10 mouse cellular contexts compared by ENCODE assay signal in genomic region chr1:121527600-121528398, GRCm38 (mm10). TPM values are rescaled to one million over a fixed set of nuclear protein-coding genes. Genes with fewer than 3 reads are reported as not detected.
A peak's percentile ranks its signal among the peaks of the same experiment; 100 is the strongest.
DNase-seq lines count a peak whose midpoint lies in the region; ATAC-seq lines count a peak whose summit lies in the region.
"Had no signal": no experiment of that assay in that cellular context is flagged by ENCODE, and none has a peak within 500 bp of the region (broad histone marks: within the 10 kb centered on the region; RNA-seq: fewer than 3 reads in every experiment).

No protein-coding gene starts in this region.

- 11% methylated on average over 55 of the region's 55 CpGs for WGBS in heart, embryonic 12.5 days
- 15% methylated on average over 55 of the region's 55 CpGs for WGBS in forebrain, embryonic 12.5 days
- WGBS in liver, embryonic 13.5 days (ENCODE audit: insufficient replicate concordance) = 15% methylated on average over 55 of the region's 55 CpGs

- no peaks in the 10 kb centered on the region for H3K9me3 ChIP-seq in heart, embryonic 12.5 days (replicated peaks)
- H3K9me3 ChIP-seq in forebrain, embryonic 12.5 days = no peaks in the 10 kb centered on the region
- no peaks in the 10 kb centered on the region for H3K9me3 ChIP-seq in liver, embryonic 13.5 days (replicated peaks)

- H3K4me1 ChIP-seq in heart, embryonic 12.5 days (replicated peaks) = peaks cover 14% of the 10 kb centered on the region
- H3K4me1 ChIP-seq in forebrain, embryonic 12.5 days = peaks cover 16% of the 10 kb centered on the region
- H3K4me1 ChIP-seq in liver, embryonic 13.5 days (replicated peaks) = no peaks in the 10 kb centered on the region

- H3K4me3 ChIP-seq in heart, embryonic 12.5 days = peak overlapping the region; percentile 41
- peak overlapping the region; percentile 37 for H3K4me3 ChIP-seq in forebrain, embryonic 12.5 days (replicated peaks)
- H3K4me3 ChIP-seq in liver, embryonic 13.5 days (replicated peaks) = no peak overlapping the region; the same call in 1 of the 2 replicates

- no peaks in the 10 kb centered on the region for H3K36me3 ChIP-seq in heart, embryonic 12.5 days
- H3K36me3 ChIP-seq in forebrain, embryonic 12.5 days (replicated peaks) = no peaks in the 10 kb centered on the region
- no peaks in the 10 kb centered on the region for H3K36me3 ChIP-seq in liver, embryonic 13.5 days

- ATAC-seq in heart, embryonic 12.5 days (ENCODE audit: insufficient number of reproducible peaks, low FRiP score) = no peak
- ATAC-seq in forebrain, embryonic 12.5 days (ENCODE audit: low FRiP score) = peak; percentile 55; the same call in 1 of the 2 replicates
- ATAC-seq in liver, embryonic 13.5 days (ENCODE audit: low read depth) = no peak

- peaks cover 42% of the 10 kb centered on the region for H3K27me3 ChIP-seq in heart, embryonic 12.5 days (replicated peaks)
- H3K27me3 ChIP-seq in forebrain, embryonic 12.5 days = peaks cover 36% of the 10 kb centered on the region
- peaks cover 33% of the 10 kb centered on the region for H3K27me3 ChIP-seq in liver, embryonic 13.5 days
- H3K27me3 ChIP-seq: CH12.LX had no signal

- intact Hi-C loops in heart, postnatal 25 days (cut with DNase I) = no loop called here

- 0 out of 2 replicates have a peak overlapping the region, but pooled peaks have one; percentile 1 for H3K9ac ChIP-seq in heart, embryonic 12.5 days
- no peak overlapping the region for H3K9ac ChIP-seq in forebrain, embryonic 12.5 days
- H3K9ac ChIP-seq in liver, embryonic 13.5 days = no peak overlapping the region

- H3K4me2 ChIP-seq in heart, embryonic 12.5 days = peak overlapping the region; percentile 71
- peak overlapping the region; percentile 63 for H3K4me2 ChIP-seq in forebrain, embryonic 12.5 days
- peak overlapping the region; percentile 36 for H3K4me2 ChIP-seq in liver, embryonic 13.5 days

- H3K27ac ChIP-seq in heart, embryonic 12.5 days (ENCODE audit: poor library complexity, severe bottlenecking) = no peak overlapping the region
- no peak overlapping the region for H3K27ac ChIP-seq in forebrain, embryonic 12.5 days
- no peak overlapping the region for H3K27ac ChIP-seq in liver, embryonic 13.5 days

- DNase-seq in heart, postnatal 25 days (ENCODE audit: low spot score) = no peak
- DNase-seq in ES-CJ7 (ENCODE audit: low read depth, low spot score) = peak; percentile 34
- no peak for DNase-seq in liver, embryonic 13.5 days
- peak; percentile 10 for DNase-seq in right cerebral cortex, postnatal 4 days
- DNase-seq in ovary, adult 18-20 months (ENCODE audit: low spot score) = no peak
- DNase-seq in T-cell, adult 2 months (ENCODE audit: low spot score) = no peak

RNA-seq across cellular contexts. Expression of gene Htr5b, which starts 0.5 kb away (rescaled TPM):
- polyA plus RNA-seq in heart, embryonic 12.5 days (2016; fragmentation: Nextera tagmentation; extraction: Ambion mirVana) = 0.26 TPM in 1 of 2 replicates, not detected in the other
- total RNA-seq in heart, postnatal 25 days (2021) = not detected
- 0.29 TPM in 1 of 2 replicates, not detected in the other for polyA plus RNA-seq in forebrain, embryonic 12.5 days (2016; fragmentation: Nextera tagmentation; extraction: Ambion mirVana)
- not detected in 2 replicates for polyA plus RNA-seq in liver, embryonic 13.5 days (2015; fragmentation: Nextera tagmentation; extraction: Ambion mirVana)
- total RNA-seq: CH12.LX; gastrocnemius, postnatal 4 days had no signal

RNA-seq across cellular contexts. Expression of gene Ddx18, which starts 40.0 kb away (rescaled TPM):
- polyA plus RNA-seq in heart, embryonic 12.5 days (2016; fragmentation: Nextera tagmentation; extraction: Ambion mirVana) = 46.4 and 47.6 TPM in 2 replicates
- total RNA-seq in heart, postnatal 25 days (2021) = 10 to 100 TPM; 14.6 to 16.2 TPM
- 80.4 and 81.5 TPM in 2 replicates for polyA plus RNA-seq in forebrain, embryonic 12.5 days (2016; fragmentation: Nextera tagmentation; extraction: Ambion mirVana)
- polyA plus RNA-seq in liver, embryonic 13.5 days (2015; fragmentation: Nextera tagmentation; extraction: Ambion mirVana) = 57.1 and 62.5 TPM in 2 replicates

Comparison
In these comparisons a context has a peak if more than half of its experiments do, and no peak if none do; other contexts are left out.
1. DNase-seq: peak in ES-CJ7 (single experiment) and right cerebral cortex, postnatal 4 days (single experiment); none in heart, postnatal 25 days (single experiment), liver, embryonic 13.5 days (single experiment), ovary, adult 18-20 months (single experiment) and T-cell, adult 2 months (single experiment).
2. Peak in every context shown above with its lines, with median percentiles within 50 percentile points of each other: H3K4me2 ChIP-seq.